ENCODE assay signal across 8 mouse cellular contexts in genomic region chr5:107359395-107360053, GRCm38 (mm10). TPM values are rescaled to one million over a fixed set of nuclear protein-coding genes. Genes with fewer than 3 reads are reported as not detected.
DNase-seq lines count a peak whose midpoint lies in the region; ATAC-seq and TF ChIP-seq lines count a peak whose summit lies in the region.

No protein-coding gene starts in this region.

- peaks cover 3% of the 10 kb centered on the region for H3K27me3 ChIP-seq in megakaryocyte, embryonic 14.5 days (replicated peaks)

- peak; percentile 86 for TF ChIP-seq POLR2A in cortical plate, adult 2 months (IDR thresholded peaks at IDR 0.05; ENCODE audit: extremely low read depth, insufficient read depth, low read length)

- H3K36me3 ChIP-seq in megakaryocyte, embryonic 14.5 days (replicated peaks; ENCODE audit: low read length), result no peaks in the 10 kb centered on the region

- 0 out of 2 replicates have a peak, but pooled peaks cover 2% of the 10 kb centered on the region for H3K4me1 ChIP-seq in cortical plate, adult 2 months (ENCODE audit: control insufficient read depth, insufficient read depth, low read length)
- H3K4me1 ChIP-seq in megakaryocyte, embryonic 14.5 days, result peaks cover 13% of the 10 kb centered on the region

- peak; percentile 85 to 88 for DNase-seq in gastrocnemius, adult 8-10 months (ENCODE audit: low spot score in 2 of 2)
- DNase-seq in hindlimb bud, embryonic 11.5 days (ENCODE audit: extremely low spot score, low read depth, low spot score), result peak; percentile 61
- DNase-seq in left cerebral cortex, adult 8-10 months (ENCODE audit: low spot score in 2 of 2), result peak; percentile 79 to 86
- DNase-seq in right cerebral cortex, postnatal 10 days (ENCODE audit: low spot score in 2 of 2), result peak; percentile 89 to 90
- peak; percentile 79 for DNase-seq in urinary bladder, postnatal 25 days (ENCODE audit: low spot score)

- H3K27ac ChIP-seq in cortical plate, adult 2 months (ENCODE audit: insufficient read depth, low read length), result no peak overlapping the region

- peaks cover 6% of the 10 kb centered on the region for H3K9me3 ChIP-seq in megakaryocyte, embryonic 14.5 days

- peak; percentile 99 for ATAC-seq in activated CD4-positive, CD25-positive, alpha-beta regulatory T cell, adult 4 months

- no peak for TF ChIP-seq CTCF in cortical plate, adult 2 months (IDR thresholded peaks at IDR 0.05; ENCODE audit: extremely low read depth, insufficient read depth, low read length)

- H3K4me3 ChIP-seq in cortical plate, adult 2 months (ENCODE audit: insufficient read depth, low read length), result peak overlapping the region; percentile 48
- H3K4me3 ChIP-seq in megakaryocyte, embryonic 14.5 days (replicated peaks), result peak overlapping the region; percentile 95

RNA-seq across cellular contexts. Expression of gene Brdt, which starts 28.6 kb away (rescaled TPM):
- under 1 TPM; 0.16 to 0.29 TPM for polyA plus RNA-seq in activated CD4-positive, CD25-positive, alpha-beta regulatory T cell, adult 4 months (2017; shearing (Covaris generic))
- 12.9 and 13.4 TPM in 2 replicates for polyA plus RNA-seq in cortical plate, adult 2 months (2012; rRNA removed)
- total RNA-seq in gastrocnemius, adult 8-10 months (2022), result 1 to 10 TPM; 1.7 to 2.2 (median 2.0) TPM
- 10 to 100 TPM; 11.3 to 13.8 (median 13.1) TPM for total RNA-seq in left cerebral cortex, adult 8-10 months (2022)
- polyA plus RNA-seq in megakaryocyte, embryonic 14.5 days (2012; ENCODE audit: insufficient read depth, low replicate concordance), result 0.35 TPM in 1 of 2 replicates, not detected in the other

RNA-seq across cellular contexts. Expression of gene Ephx4, which starts 43.0 kb away (rescaled TPM):
- 1 to 10 TPM in 1 of 2 experiments, under 1 TPM in 1; 0.26 to 1.5 TPM for polyA plus RNA-seq in activated CD4-positive, CD25-positive, alpha-beta regulatory T cell, adult 4 months (2017; shearing (Covaris generic))
- 113 and 123 TPM in 2 replicates for polyA plus RNA-seq in cortical plate, adult 2 months (2012; rRNA removed)
- total RNA-seq in gastrocnemius, adult 8-10 months (2022), result 1 to 10 TPM in 1 of 4 experiments, under 1 TPM in 3; 0.46 to 2.4 (median 0.65) TPM
- 10 to 100 TPM; 70.6 to 84.4 (median 78.8) TPM for total RNA-seq in left cerebral cortex, adult 8-10 months (2022)
- polyA plus RNA-seq in megakaryocyte, embryonic 14.5 days (2012; ENCODE audit: insufficient read depth, low replicate concordance), result not detected in 2 replicates

Comparison
In these comparisons a context has a peak if more than half of its experiments do, and no peak if none do; other contexts are left out.
1. RNA of gene Brdt, which starts 28.6 kb away (polyA plus RNA-seq): 12.9 to 13.4 TPM in cortical plate, adult 2 months; 0.16 to 0.29 TPM in activated CD4-positive, CD25-positive, alpha-beta regulatory T cell, adult 4 months and 0.35 TPM in megakaryocyte, embryonic 14.5 days; every median in the first group is over 10 times any median in the second.
2. RNA of gene Ephx4, which starts 43.0 kb away (polyA plus RNA-seq): 113 to 123 TPM in cortical plate, adult 2 months; 0.26 to 1.5 TPM in activated CD4-positive, CD25-positive, alpha-beta regulatory T cell, adult 4 months and not detected in megakaryocyte, embryonic 14.5 days; every median in the first group is over 10 times any median in the second.
3. Peak in every context shown above with its lines, with median percentiles within 50 percentile points of each other: DNase-seq.